Mouse (Mus musculus): Measurements from ENCODE around the gene Cnih1. TPM values are rescaled to one million over a fixed set of nuclear protein-coding genes. Genes with fewer than 3 reads are reported as not detected.
A peak's percentile ranks its signal among the peaks of the same experiment; 100 is the strongest.

Gene Cnih1
- polyA plus RNA-seq, 1 experiment = 104 TPM

- no peak for TF ChIP-seq MAX (IDR thresholded peaks at IDR 0.05; ENCODE audit: low read depth)
- peak; percentile 21 for TF ChIP-seq USF1 (IDR thresholded peaks at IDR 0.05; ENCODE audit: low read depth)
- H3K36me3 ChIP-seq (ENCODE audit: control insufficient read depth, insufficient read depth) = no peaks in the 10 kb centered on the region
- peaks cover 21% of the 10 kb centered on the region for H3K79me2 ChIP-seq (ENCODE audit: control insufficient read depth, insufficient read depth)
- no peak overlapping the region for H3ac ChIP-seq (ENCODE audit: control insufficient read depth, insufficient read length)
- peak overlapping the region; percentile 1 for H3K4me2 ChIP-seq (ENCODE audit: low read depth)
- H3K27me3 ChIP-seq (ENCODE audit: control insufficient read depth, insufficient read depth, insufficient read length) = no peaks in the 10 kb centered on the region
- H3K4me3 ChIP-seq = no peak overlapping the region
Measured at GRCm38 (mm10) chr14:46790723-46791122, 2.5 kb upstream of the Cnih1 start.

- peaks cover 25% of the 10 kb centered on the region for H3K79me2 ChIP-seq (ENCODE audit: control insufficient read depth, insufficient read depth)
- TF ChIP-seq MAX (IDR thresholded peaks at IDR 0.05; ENCODE audit: low read depth) (no peak), USF1 (IDR thresholded peaks at IDR 0.05; ENCODE audit: low read depth) (no peak), MYOD1 (IDR thresholded peaks at IDR 0.05; ENCODE audit: control insufficient read depth in 1 of 3, insufficient read length in 2 of 3, low read depth in 2 of 3) (no peak), POLR2AphosphoS2 (IDR thresholded peaks at IDR 0.05; ENCODE audit: insufficient read length, low read depth) (no peak), TCF12 (IDR thresholded peaks at IDR 0.05; ENCODE audit: insufficient read depth, poor library complexity, severe bottlenecking) (no peak), SRF (IDR thresholded peaks at IDR 0.05; ENCODE audit: control insufficient read depth, insufficient read length, low read depth) (no peak), E2F4 (IDR thresholded peaks at IDR 0.05; ENCODE audit: insufficient read depth) (no peak), POLR2A (IDR thresholded peaks at IDR 0.05; ENCODE audit: insufficient read length, low read depth) (no peak), CEBPB (IDR thresholded peaks at IDR 0.05; ENCODE audit: insufficient read depth, poor library complexity, severe bottlenecking) (no peak), REST (IDR thresholded peaks at IDR 0.05; ENCODE audit: insufficient read depth, insufficient read length) (no peak), MYOG (IDR thresholded peaks at IDR 0.05; ENCODE audit: control insufficient read depth in 1 of 3, insufficient read depth in 1 of 3, insufficient read length in 2 of 3, low read depth in 2 of 3) (no peak), TCF3 (IDR thresholded peaks at IDR 0.05; ENCODE audit: insufficient read length, low read depth) (no peak)
- no peak overlapping the region for H3K4me2 ChIP-seq (ENCODE audit: low read depth)
- no peak overlapping the region for H3ac ChIP-seq (ENCODE audit: control insufficient read depth, insufficient read length)
- no peaks in the 10 kb centered on the region for H3K36me3 ChIP-seq (ENCODE audit: control insufficient read depth, insufficient read depth)
- no peaks in the 10 kb centered on the region for H3K27me3 ChIP-seq (ENCODE audit: control insufficient read depth, insufficient read depth, insufficient read length)
- H3K4me3 ChIP-seq = no peak overlapping the region
Measured at GRCm38 (mm10) chr14:46790303-46790702, 2.1 kb upstream of the Cnih1 start.

GRCm38 (mm10) chr14:46788505-46788901 is 292 bp upstream of the Cnih1 start:
- Histone ChIP-seq H3K79me2 (ENCODE audit: control insufficient read depth, insufficient read depth) (peaks cover 43% of the 10 kb centered on the region), H3K4me2 (ENCODE audit: low read depth) (peak overlapping the region; percentile 58), H3ac (ENCODE audit: control insufficient read depth, insufficient read length) (peak overlapping the region; percentile 65), H3K4me3 (peak overlapping the region; percentile 59), H3K27me3 (ENCODE audit: control insufficient read depth, insufficient read depth, insufficient read length) (no peaks in the 10 kb centered on the region), H3K36me3 (ENCODE audit: control insufficient read depth, insufficient read depth) (peaks cover 8% of the 10 kb centered on the region)
- TF ChIP-seq MAX (IDR thresholded peaks at IDR 0.05; ENCODE audit: low read depth) (no peak), TCF12 (IDR thresholded peaks at IDR 0.05; ENCODE audit: insufficient read depth, poor library complexity, severe bottlenecking) (no peak), POLR2AphosphoS2 (IDR thresholded peaks at IDR 0.05; ENCODE audit: insufficient read length, low read depth) (no peak), SRF (IDR thresholded peaks at IDR 0.05; ENCODE audit: control insufficient read depth, insufficient read length, low read depth) (no peak), CEBPB (IDR thresholded peaks at IDR 0.05; ENCODE audit: insufficient read depth, poor library complexity, severe bottlenecking) (no peak), POLR2A (IDR thresholded peaks at IDR 0.05; ENCODE audit: insufficient read length, low read depth) (no peak), REST (IDR thresholded peaks at IDR 0.05; ENCODE audit: insufficient read depth, insufficient read length) (no peak), E2F4 (IDR thresholded peaks at IDR 0.05; ENCODE audit: insufficient read depth) (no peak)

- H3K79me2 ChIP-seq (ENCODE audit: control insufficient read depth, insufficient read depth) = peaks cover 53% of the 10 kb centered on the region
- peaks cover 15% of the 10 kb centered on the region for H3K36me3 ChIP-seq (ENCODE audit: control insufficient read depth, insufficient read depth)
- peak overlapping the region; percentile 65 for H3ac ChIP-seq (ENCODE audit: control insufficient read depth, insufficient read length)
- H3K4me2 ChIP-seq (ENCODE audit: low read depth) = peak overlapping the region; percentile 76
- no peak for TF ChIP-seq REST (IDR thresholded peaks at IDR 0.05; ENCODE audit: insufficient read depth, insufficient read length)
- no peak for TF ChIP-seq E2F4 (IDR thresholded peaks at IDR 0.05; ENCODE audit: insufficient read depth)
- no peak for TF ChIP-seq TCF3 (IDR thresholded peaks at IDR 0.05; ENCODE audit: insufficient read length, low read depth)
- TF ChIP-seq MYOD1 (IDR thresholded peaks at IDR 0.05; ENCODE audit: control insufficient read depth in 1 of 3, insufficient read length in 2 of 3, low read depth in 2 of 3) = no peak
- TF ChIP-seq TCF12 (IDR thresholded peaks at IDR 0.05; ENCODE audit: insufficient read depth, poor library complexity, severe bottlenecking) = no peak
- no peak for TF ChIP-seq POLR2A (IDR thresholded peaks at IDR 0.05; ENCODE audit: insufficient read length, low read depth)
- no peak for TF ChIP-seq USF1 (IDR thresholded peaks at IDR 0.05; ENCODE audit: low read depth)
- H3K27me3 ChIP-seq (ENCODE audit: control insufficient read depth, insufficient read depth, insufficient read length) = no peaks in the 10 kb centered on the region
- peak overlapping the region; percentile 59 for H3K4me3 ChIP-seq
Measured at GRCm38 (mm10) chr14:46787454-46787786, 791 bp downstream of the Cnih1 start.

- H3K36me3 ChIP-seq (ENCODE audit: control insufficient read depth, insufficient read depth) = peaks cover 23% of the 10 kb centered on the region
- no peaks in the 10 kb centered on the region for H3K27me3 ChIP-seq (ENCODE audit: control insufficient read depth, insufficient read depth, insufficient read length)
- no peak overlapping the region for H3K4me3 ChIP-seq
- TF ChIP-seq MAX (IDR thresholded peaks at IDR 0.05; ENCODE audit: low read depth) (no peak), TCF12 (IDR thresholded peaks at IDR 0.05; ENCODE audit: insufficient read depth, poor library complexity, severe bottlenecking) (no peak), POLR2A (IDR thresholded peaks at IDR 0.05; ENCODE audit: insufficient read length, low read depth) (no peak), E2F4 (IDR thresholded peaks at IDR 0.05; ENCODE audit: insufficient read depth) (no peak), MYOG (IDR thresholded peaks at IDR 0.05; ENCODE audit: control insufficient read depth in 1 of 3, insufficient read depth in 1 of 3, insufficient read length in 2 of 3, low read depth in 2 of 3) (no peak), POLR2AphosphoS2 (IDR thresholded peaks at IDR 0.05; ENCODE audit: insufficient read length, low read depth) (no peak), USF1 (IDR thresholded peaks at IDR 0.05; ENCODE audit: low read depth) (no peak), SRF (IDR thresholded peaks at IDR 0.05; ENCODE audit: control insufficient read depth, insufficient read length, low read depth) (no peak), MYOD1 (IDR thresholded peaks at IDR 0.05; ENCODE audit: control insufficient read depth in 1 of 3, insufficient read length in 2 of 3, low read depth in 2 of 3) (no peak), CEBPB (IDR thresholded peaks at IDR 0.05; ENCODE audit: insufficient read depth, poor library complexity, severe bottlenecking) (no peak), TCF3 (IDR thresholded peaks at IDR 0.05; ENCODE audit: insufficient read length, low read depth) (no peak), REST (IDR thresholded peaks at IDR 0.05; ENCODE audit: insufficient read depth, insufficient read length) (no peak)
- no peak overlapping the region for H3K4me2 ChIP-seq (ENCODE audit: low read depth)
- no peak overlapping the region for H3ac ChIP-seq (ENCODE audit: control insufficient read depth, insufficient read length)
- peaks cover 75% of the 10 kb centered on the region for H3K79me2 ChIP-seq (ENCODE audit: control insufficient read depth, insufficient read depth)
Measured at GRCm38 (mm10) chr14:46785247-46785646, 3.0 kb downstream of the Cnih1 start.
